Mouse (Mus musculus) stomach, postnatal 0 days (tissue): ENCODE data around the gene Bmpr2. TPM values are rescaled to one million over a fixed set of nuclear protein-coding genes. Genes with fewer than 3 reads are reported as not detected.

ENCODE experiments used
- ATAC-seq: fragments of 200-750 bp; cut with Nextera tagmentation; 2 replicates; pipeline ENCODE4 v1.8.0; 2017; ENCODE audit not compliant: low FRiP score, low TSS enrichment
- DNase-seq: peaks from one replicate; pipeline ENCODE4 v3.0.0-alpha.2; 2016; ENCODE audit warnings: low spot score
- H3K27ac ChIP-seq: fragments of 300-500 bp; sonication (generic); replicated peaks from 2 replicates; pipeline ENCODE4 v1.5.1; 2014; ENCODE audit warnings: mild to moderate bottlenecking, control low read depth
- H3K27me3 ChIP-seq: fragments of 300-500 bp; sonication (generic); 2 replicates; pipeline ENCODE4 v1.6.1; 2014; ENCODE audit warnings: low read length; ENCODE audit not compliant: control insufficient read depth, insufficient read depth
- H3K36me3 ChIP-seq: fragments of 300-500 bp; sonication (generic); 2 replicates; pipeline ENCODE4 v1.6.1; 2014; ENCODE audit warnings: low read length, mixed read lengths; ENCODE audit not compliant: control insufficient read depth, insufficient read depth
- H3K4me1 ChIP-seq: fragments of 300-500 bp; sonication (generic); replicated peaks from 2 replicates; pipeline ENCODE4 v1.6.1; 2014; ENCODE audit warnings: antibody characterized with exemption; ENCODE audit not compliant: control insufficient read depth, insufficient read depth
- H3K4me2 ChIP-seq: fragments of 300-500 bp; sonication (generic); replicated peaks from 2 replicates; pipeline ENCODE4 v1.6.1; 2014; ENCODE audit warnings: low read depth, mild to moderate bottlenecking, control low read depth, moderate library complexity
- H3K4me3 ChIP-seq: fragments of 300-500 bp; sonication (generic); 2 replicates; pipeline ENCODE4 v1.5.1; 2014; ENCODE audit warnings: low read depth, low read length, control low read depth
- H3K9ac ChIP-seq: fragments of 300-500 bp; sonication (generic); 2 replicates; pipeline ENCODE4 v1.6.1; 2014; ENCODE audit warnings: mild to moderate bottlenecking, low read length, control low read depth, mixed read lengths
- H3K9me3 ChIP-seq: fragments of 300-500 bp; sonication (generic); 2 replicates; pipeline ENCODE4 v1.6.1; 2016; ENCODE audit warnings: low read length; ENCODE audit not compliant: control insufficient read depth
- CTCF ChIP-seq: IDR thresholded peaks from 2 replicates; pipeline ENCODE4 v1.5.1; 2016; ENCODE audit warnings: antibody characterized with exemption, low read depth, mild to moderate bottlenecking, moderate library complexity
- EP300 ChIP-seq: optimal IDR thresholded peaks from 2 replicates; pipeline ENCODE3; 2016; ENCODE audit warnings: antibody characterized with exemption
- WGBS: fragments of 180-500 bp; shearing (Covaris S2); extraction: QIAGEN DNeasy Blood & Tissue Kit; methylation state at CpG from one replicate; pipeline ENCODE4 v1.1.7; 2014; 5-methylcytosine and 5-hydroxymethylcytosine counted together
- polyA plus RNA-seq: library from polyadenylated mRNA; unstranded; fragments of >200 nt; fragmentation: Nextera tagmentation; extraction: Ambion mirVana; gene quantifications from 2 replicates; pipeline ENCODE4 v1.2.1, GENCODE M21; 2015

The Bmpr2 gene
- polyA plus RNA-seq, 1 experiment from 2014 or later = 5.2 TPM

GRCm38 (mm10) chr1:59878098-59878497, 114.9 kb downstream of the Bmpr2 start:
- WGBS = 88% methylated on average over 7 of the region's 7 CpGs
- Histone ChIP-seq H3K4me3 (no peak overlapping the region), H3K36me3 (no peaks in the 10 kb centered on the region), H3K9ac (no peak overlapping the region), H3K27ac (no peak overlapping the region), H3K9me3 (no peaks in the 10 kb centered on the region), H3K4me1 (no peaks in the 10 kb centered on the region), H3K4me2 (no peak overlapping the region), H3K27me3 (no peaks in the 10 kb centered on the region)
- no peak for ATAC-seq
- DNase-seq = no peak
- TF ChIP-seq CTCF (no peak), EP300 (no peak)

DNA sequence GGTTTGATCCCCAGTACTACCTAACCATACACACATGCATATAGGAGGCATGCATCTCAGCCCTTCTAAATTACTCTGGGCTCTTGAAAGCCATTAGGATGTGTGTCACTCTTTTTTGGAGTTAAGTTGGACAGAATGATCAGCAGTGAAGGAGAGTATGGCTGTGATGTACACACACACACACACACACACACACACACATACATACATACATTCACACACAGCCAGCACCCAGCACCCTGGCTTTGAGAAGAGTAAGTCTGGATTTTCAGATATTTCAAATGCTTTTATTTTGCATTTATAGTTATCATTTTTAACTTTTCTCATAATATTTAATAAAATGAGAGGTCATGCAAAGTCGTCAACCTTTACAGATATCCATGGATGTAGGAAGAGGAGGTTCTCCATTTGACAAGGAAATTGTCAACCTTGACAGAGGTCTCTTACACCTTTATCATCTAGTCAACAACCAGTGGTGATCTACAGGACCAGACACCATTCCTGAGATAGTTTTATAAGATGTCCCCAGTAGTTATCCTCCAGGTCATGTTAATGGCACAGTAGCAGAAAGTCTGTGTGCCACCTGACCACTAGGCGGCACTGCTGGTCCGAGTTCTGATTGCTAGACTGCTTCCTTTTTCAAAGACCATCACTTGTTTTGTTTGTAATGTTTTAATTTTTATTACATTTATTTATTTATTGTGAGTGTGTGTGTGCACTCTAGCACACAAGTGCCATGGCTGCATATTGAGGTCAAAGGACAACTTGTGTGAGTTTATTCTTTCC, 120.3 kb downstream of the Bmpr2 start:
- no peak overlapping the region for H3K4me3 ChIP-seq
- TF ChIP-seq CTCF = peak; percentile 96
- no peak for TF ChIP-seq EP300
- H3K36me3 ChIP-seq = no peaks in the 10 kb centered on the region
- 35% methylated on average over 3 of the region's 3 CpGs for WGBS
- H3K27ac ChIP-seq = no peak overlapping the region
- H3K4me2 ChIP-seq = no peak overlapping the region
- no peaks in the 10 kb centered on the region for H3K9me3 ChIP-seq
- 0 out of 2 replicates have a peak, but pooled peaks have one; percentile 40 for ATAC-seq
- peak; percentile 78 for DNase-seq
- H3K27me3 ChIP-seq = no peaks in the 10 kb centered on the region
- no peaks in the 10 kb centered on the region for H3K4me1 ChIP-seq
- no peak overlapping the region for H3K9ac ChIP-seq

GRCm38 (mm10) chr1:59886899-59887298, 123.7 kb downstream of the Bmpr2 start:
- Histone ChIP-seq H3K27ac (no peak overlapping the region), H3K36me3 (no peaks in the 10 kb centered on the region), H3K9ac (no peak overlapping the region), H3K4me2 (no peak overlapping the region), H3K4me3 (no peak overlapping the region), H3K27me3 (no peaks in the 10 kb centered on the region), H3K9me3 (no peaks in the 10 kb centered on the region), H3K4me1 (no peaks in the 10 kb centered on the region)
- no peak for ATAC-seq
- DNase-seq = no peak
- WGBS = 59% methylated on average over 4 of the region's 4 CpGs
- no peak for TF ChIP-seq CTCF
- no peak for TF ChIP-seq EP300

- Histone ChIP-seq H3K4me1 (no peaks in the 10 kb centered on the region), H3K4me2 (no peak overlapping the region), H3K9ac (no peak overlapping the region), H3K27ac (no peak overlapping the region), H3K4me3 (no peak overlapping the region), H3K9me3 (no peaks in the 10 kb centered on the region), H3K36me3 (no peaks in the 10 kb centered on the region), H3K27me3 (no peaks in the 10 kb centered on the region)
- DNase-seq (no peak), ATAC-seq (no peak)
- TF ChIP-seq CTCF = no peak
- TF ChIP-seq EP300 = no peak
Observed at GRCm38 (mm10) chr1:59888018-59888417, 124.8 kb downstream of the Bmpr2 start.

DNA sequence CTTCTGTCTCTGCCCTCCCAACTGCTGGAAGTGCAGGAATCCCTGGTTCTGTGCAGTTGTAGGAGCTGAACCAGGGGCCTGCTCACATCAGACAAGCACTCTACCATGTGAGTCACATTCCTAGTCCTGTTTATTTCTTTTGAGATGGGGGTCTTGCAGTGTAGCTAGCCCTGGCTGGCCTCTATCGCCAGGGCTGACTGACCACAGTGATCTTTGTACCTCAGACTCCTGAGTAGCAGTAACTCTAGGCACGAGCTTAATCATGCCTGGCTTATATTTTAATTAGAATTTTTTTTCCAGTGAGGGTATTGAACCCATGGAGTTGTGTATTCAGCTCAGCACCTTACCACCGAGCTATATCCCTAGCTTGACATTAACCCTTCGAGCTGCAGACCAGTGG, 128.0 kb downstream of the Bmpr2 start:
- Histone ChIP-seq H3K9ac (no peak overlapping the region), H3K27ac (no peak overlapping the region), H3K9me3 (no peaks in the 10 kb centered on the region), H3K36me3 (no peaks in the 10 kb centered on the region), H3K4me1 (no peaks in the 10 kb centered on the region), H3K4me3 (no peak overlapping the region), H3K4me2 (no peak overlapping the region), H3K27me3 (no peaks in the 10 kb centered on the region)
- TF ChIP-seq CTCF (no peak), EP300 (no peak)
- DNase-seq (no peak), ATAC-seq (no peak)
- WGBS = 80% methylated on average over 4 of the region's 4 CpGs

DNA sequence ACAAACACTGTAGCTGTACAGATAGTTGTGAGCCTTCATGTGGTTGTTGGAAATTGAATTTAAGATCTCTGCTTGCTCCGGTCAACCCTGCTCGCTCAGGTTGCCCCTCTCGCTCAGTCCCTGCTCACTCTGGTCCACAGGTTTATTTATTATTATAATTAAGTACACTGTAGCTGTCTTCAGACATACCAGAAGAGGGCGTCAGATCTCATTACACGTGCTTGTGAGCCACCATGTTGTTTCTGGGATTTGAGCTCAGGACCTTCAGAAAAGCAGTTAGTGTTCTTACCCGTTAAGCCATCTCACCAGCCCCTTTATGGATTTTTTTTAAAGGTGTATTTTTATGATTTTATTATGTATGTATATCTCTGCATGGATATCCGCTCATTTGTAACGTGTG, 129.6 kb downstream of the Bmpr2 start:
- H3K4me2 ChIP-seq = no peak overlapping the region
- WGBS = 88% methylated on average over 8 of the region's 8 CpGs

More for the DNA sequence above, 129.6 kb downstream of the Bmpr2 start:
- ATAC-seq (no peak), DNase-seq (no peak)
- Histone ChIP-seq H3K4me3 (no peak overlapping the region), H3K27me3 (no peaks in the 10 kb centered on the region), H3K9me3 (no peaks in the 10 kb centered on the region), H3K27ac (no peak overlapping the region), H3K4me1 (no peaks in the 10 kb centered on the region), H3K9ac (no peak overlapping the region), H3K36me3 (no peaks in the 10 kb centered on the region)
- no peak for TF ChIP-seq EP300
- TF ChIP-seq CTCF = peak; percentile 39
